Mouse (Mus musculus) frontal cortex, postnatal 25 days (tissue): ENCODE measurements at regions not wholly inside any gene's neighbourhood (a gene's known extent, or its start where the extent isn't known, plus 50 kb on each side); places are given as distances from the start of the nearest gene placed in this dataset.

Experiments
- DNase-seq, 2 experiments: peaks; one replicate each; pipeline ENCODE4 v3.0.0; 2022; ENCODE audit warnings: low spot score in 2 of 2

DNA sequence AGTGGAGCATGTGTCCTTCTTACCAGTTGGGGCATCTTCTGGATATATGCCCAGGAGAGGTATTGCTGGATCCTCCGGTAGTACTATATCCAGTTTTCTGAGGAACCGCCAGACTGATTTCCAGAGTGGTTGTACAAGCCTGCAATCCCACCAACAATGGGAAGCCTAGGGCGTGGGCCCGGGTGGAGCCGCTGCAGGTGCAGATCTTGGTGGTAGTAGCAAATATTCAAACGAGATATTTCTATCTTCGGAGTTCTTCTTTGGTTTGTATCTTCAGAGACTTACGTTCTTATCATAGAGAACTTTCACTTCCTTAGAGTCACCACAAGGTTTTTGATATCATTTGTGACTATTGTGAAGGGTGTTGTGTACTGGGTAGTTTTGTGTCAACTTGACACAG, 60.2 kb upstream of the Btbd35f28 start:
- DNase-seq: peak in 1 of 2 experiments; percentile 0
